Mouse (Mus musculus) stomach, embryonic 15.5 days (tissue): ENCODE results near the gene Acvrl1. TPM values are rescaled to one million over a fixed set of nuclear protein-coding genes. Genes with fewer than 3 reads are reported as not detected.
"Not testable (repeated sequence)": the region's sequence is repeated elsewhere in the genome, so short reads cannot be mapped to it uniquely, and the experiment has no call there.

Experiments used
- ATAC-seq: fragments of 200-750 bp; cut with Nextera tagmentation; 2 replicates; pipeline ENCODE4 v1.8.0; 2017; ENCODE audit warnings: low read depth, moderate number of reproducible peaks, moderate TSS enrichment; ENCODE audit not compliant: insufficient read depth, low FRiP score
- H3K27ac ChIP-seq: fragments of 300-500 bp; sonication (generic); 2 replicates; pipeline ENCODE4 v1.5.1; 2015; ENCODE audit warnings: mild to moderate bottlenecking, inconsistent platforms
- H3K27me3 ChIP-seq: fragments of 300-500 bp; sonication (generic); replicated peaks from 2 replicates; pipeline ENCODE4 v1.6.1; 2015; ENCODE audit warnings: inconsistent platforms
- H3K36me3 ChIP-seq: fragments of 300-500 bp; sonication (generic); 2 replicates; pipeline ENCODE4 v1.6.1; 2015; ENCODE audit warnings: inconsistent platforms
- H3K4me1 ChIP-seq: fragments of 300-500 bp; sonication (generic); 2 replicates; pipeline ENCODE4 v1.6.1; 2015; ENCODE audit warnings: inconsistent platforms
- H3K4me2 ChIP-seq: fragments of 300-500 bp; sonication (generic); 2 replicates; pipeline ENCODE4 v1.6.1; 2015; ENCODE audit warnings: mild to moderate bottlenecking, inconsistent platforms
- H3K4me3 ChIP-seq: fragments of 300-500 bp; sonication (generic); replicated peaks from 2 replicates; pipeline ENCODE4 v1.5.1; 2015; ENCODE audit warnings: inconsistent platforms
- H3K9ac ChIP-seq: fragments of 300-500 bp; sonication (generic); 2 replicates; pipeline ENCODE4 v1.6.1; 2015; ENCODE audit warnings: inconsistent platforms
- H3K9me3 ChIP-seq: fragments of 300-500 bp; sonication (generic); 2 replicates; pipeline ENCODE4 v1.6.1; 2016; ENCODE audit warnings: inconsistent platforms
- WGBS: fragments of 180-500 bp; shearing (Covaris S2); methylation state at CpG from one replicate; pipeline ENCODE4 v1.1.7; 2015; 5-methylcytosine and 5-hydroxymethylcytosine counted together
- polyA plus RNA-seq: library from polyadenylated mRNA; unstranded; fragments of >200 nt; fragmentation: Nextera tagmentation; extraction: Ambion mirVana; gene quantifications from 2 replicates; pipeline ENCODE4 v1.2.1, GENCODE M21; 2015

The Acvrl1 gene
- polyA plus RNA-seq, 1 experiment from 2014 or later, result 28.4 TPM

GRCm38 (mm10) chr15:101113778-101114177 lies 14.5 kb upstream of the Acvrl1 start:
- H3K27ac ChIP-seq, result peak overlapping the region; percentile 71; the same call in 1 of the 2 replicates
- not testable (repeated sequence) for H3K9me3 ChIP-seq, H3K4me1 ChIP-seq, H3K27me3 ChIP-seq, H3K36me3 ChIP-seq, H3K9ac ChIP-seq, ATAC-seq, H3K4me3 ChIP-seq, H3K4me2 ChIP-seq
- WGBS, result 88% methylated on average over 2 of the region's 2 CpGs

- no peak for ATAC-seq
- no peaks in the 10 kb centered on the region for H3K36me3 ChIP-seq
These were observed 12.7 kb upstream of the Acvrl1 start, which contains the start of gene Ankrd33 for GRCm38 (mm10) chr15:101115511-101116110. Gene Ankrd33 (plus strand): TSS chr15:101115755.

GRCm38 (mm10) chr15:101118399-101119125 lies 9.8 kb upstream of the Acvrl1 start:
- H3K9me3 ChIP-seq, result no peaks in the 10 kb centered on the region
- H3K4me1 ChIP-seq, result 0 out of 2 replicates have a peak, but pooled peaks cover 10% of the 10 kb centered on the region
- no peaks in the 10 kb centered on the region for H3K27me3 ChIP-seq
- H3K4me2 ChIP-seq, result no peak overlapping the region
- no peaks in the 10 kb centered on the region for H3K36me3 ChIP-seq
- no peak overlapping the region for H3K9ac ChIP-seq
- H3K27ac ChIP-seq, result no peak overlapping the region
- no peak overlapping the region for H3K4me3 ChIP-seq
- no peak for ATAC-seq
- WGBS, result 55% methylated on average over 14 of the region's 14 CpGs

More at GRCm38 (mm10) chr15:101115511-101116110, 12.7 kb upstream of the Acvrl1 start, which contains the start of gene Ankrd33:
- H3K4me1 ChIP-seq, result 0 out of 2 replicates have a peak, but pooled peaks cover 10% of the 10 kb centered on the region
- no peak within 1 kb of the TSS for H3K9ac ChIP-seq
- no peak within 1 kb of the TSS for H3K4me3 ChIP-seq
- H3K9me3 ChIP-seq, result no peaks in the 10 kb centered on the region
- WGBS, result 82% methylated on average over 5 of the region's 5 CpGs
- H3K27me3 ChIP-seq, result no peaks in the 10 kb centered on the region
- H3K4me2 ChIP-seq, result no peak within 1 kb of the TSS
- no peak within 1 kb of the TSS for H3K27ac ChIP-seq

GRCm38 (mm10) chr15:101121411-101122289 lies 6.7 kb upstream of the Acvrl1 start:
- no peak overlapping the region for H3K27ac ChIP-seq
- no peak overlapping the region for H3K9ac ChIP-seq
- no peaks in the 10 kb centered on the region for H3K36me3 ChIP-seq
- no peaks in the 10 kb centered on the region for H3K27me3 ChIP-seq
- ATAC-seq, result no peak
- no peak overlapping the region for H3K4me3 ChIP-seq
- H3K4me2 ChIP-seq, result no peak overlapping the region
- H3K9me3 ChIP-seq, result no peaks in the 10 kb centered on the region
- 73% methylated on average over 9 of the region's 9 CpGs for WGBS
- 0 out of 2 replicates have a peak, but pooled peaks cover 20% of the 10 kb centered on the region for H3K4me1 ChIP-seq

GRCm38 (mm10) chr15:101122290-101122589 lies 6.1 kb upstream of the Acvrl1 start:
- no peaks in the 10 kb centered on the region for H3K36me3 ChIP-seq
- H3K9me3 ChIP-seq, result no peaks in the 10 kb centered on the region
- H3K9ac ChIP-seq, result no peak overlapping the region
- H3K4me3 ChIP-seq, result no peak overlapping the region
- no peak for ATAC-seq
- H3K27ac ChIP-seq, result no peak overlapping the region
- peaks cover 23% of the 10 kb centered on the region for H3K4me1 ChIP-seq
- no peak overlapping the region for H3K4me2 ChIP-seq
- WGBS, result 21% methylated on average over 2 of the region's 2 CpGs
- H3K27me3 ChIP-seq, result no peaks in the 10 kb centered on the region

- no peaks in the 10 kb centered on the region for H3K9me3 ChIP-seq
- no peaks in the 10 kb centered on the region for H3K27me3 ChIP-seq
- H3K36me3 ChIP-seq, result no peaks in the 10 kb centered on the region
- ATAC-seq, result no peak
- 52% methylated on average over 4 of the region's 4 CpGs for WGBS
- H3K9ac ChIP-seq, result no peak overlapping the region
- no peak overlapping the region for H3K4me3 ChIP-seq
- peaks cover 27% of the 10 kb centered on the region for H3K4me1 ChIP-seq
- H3K27ac ChIP-seq, result no peak overlapping the region
- no peak overlapping the region for H3K4me2 ChIP-seq
These were observed 5.1 kb upstream of the Acvrl1 start for GRCm38 (mm10) chr15:101123202-101123601.

- Histone ChIP-seq H3K9me3 (no peaks in the 10 kb centered on the region), H3K4me1 (peaks cover 36% of the 10 kb centered on the region), H3K27ac (peak overlapping the region; percentile 82; the same call in 1 of the 2 replicates), H3K36me3 (no peaks in the 10 kb centered on the region), H3K4me2 (no peak overlapping the region), H3K9ac (no peak overlapping the region), H3K27me3 (peaks cover 3% of the 10 kb centered on the region; the same call in 1 of the 2 replicates), H3K4me3 (no peak overlapping the region)
- WGBS, result 91% methylated on average over 6 of the region's 6 CpGs
- no peak for ATAC-seq
These were observed 2.8 kb upstream of the Acvrl1 start for GRCm38 (mm10) chr15:101125561-101125960.

GRCm38 (mm10) chr15:101126876-101127544 lies 1.3 kb upstream of the Acvrl1 start:
- no peak overlapping the region for H3K4me2 ChIP-seq
- no peak overlapping the region for H3K4me3 ChIP-seq
- peaks cover 46% of the 10 kb centered on the region for H3K4me1 ChIP-seq
- 58% methylated on average over 12 of the region's 12 CpGs for WGBS
- peaks cover 3% of the 10 kb centered on the region; the same call in 1 of the 2 replicates for H3K27me3 ChIP-seq
- no peaks in the 10 kb centered on the region for H3K36me3 ChIP-seq
- peak; percentile 45; the same call in 1 of the 2 replicates for ATAC-seq
- no peak overlapping the region for H3K9ac ChIP-seq
- no peaks in the 10 kb centered on the region for H3K9me3 ChIP-seq
- peak overlapping the region; percentile 82 for H3K27ac ChIP-seq

GRCm38 (mm10) chr15:101129412-101129811 lies 1.1 kb downstream of the Acvrl1 start:
- no peak for ATAC-seq
- Histone ChIP-seq H3K4me1 (peaks cover 65% of the 10 kb centered on the region), H3K9ac (peak overlapping the region; percentile 65; the same call in 1 of the 2 replicates), H3K4me2 (peak overlapping the region; percentile 83), H3K27me3 (peaks cover 3% of the 10 kb centered on the region; the same call in 1 of the 2 replicates), H3K36me3 (no peaks in the 10 kb centered on the region), H3K9me3 (no peaks in the 10 kb centered on the region), H3K4me3 (peak overlapping the region; percentile 55), H3K27ac (no peak overlapping the region)
- WGBS, result 31% methylated on average over 5 of the region's 5 CpGs

GRCm38 (mm10) chr15:101131498-101131897 lies 3.2 kb downstream of the Acvrl1 start:
- peak overlapping the region; percentile 48; the same call in 1 of the 2 replicates for H3K27ac ChIP-seq
- H3K36me3 ChIP-seq, result no peaks in the 10 kb centered on the region
- H3K27me3 ChIP-seq, result peaks cover 3% of the 10 kb centered on the region; the same call in 1 of the 2 replicates
- H3K9me3 ChIP-seq, result no peaks in the 10 kb centered on the region
- peak overlapping the region; percentile 32 for H3K4me2 ChIP-seq
- no peak for ATAC-seq
- whole genome bisulfite sequencing, result 23% methylated on average over 11 of the region's 11 CpGs
- H3K4me1 ChIP-seq, result peaks cover 67% of the 10 kb centered on the region
- H3K4me3 ChIP-seq, result no peak overlapping the region
- no peak overlapping the region for H3K9ac ChIP-seq

- H3K4me1 ChIP-seq, result peaks cover 65% of the 10 kb centered on the region
- H3K9ac ChIP-seq, result no peak overlapping the region
- ATAC-seq, result no peak
These were observed 3.7 kb downstream of the Acvrl1 start for GRCm38 (mm10) chr15:101132041-101132440.

More at GRCm38 (mm10) chr15:101132041-101132440, 3.7 kb downstream of the Acvrl1 start:
- Histone ChIP-seq H3K27me3 (peaks cover 3% of the 10 kb centered on the region; the same call in 1 of the 2 replicates), H3K9me3 (no peaks in the 10 kb centered on the region), H3K4me3 (no peak overlapping the region), H3K4me2 (peak overlapping the region; percentile 32; the same call in 1 of the 2 replicates), H3K27ac (peak overlapping the region; percentile 88; the same call in 1 of the 2 replicates), H3K36me3 (no peaks in the 10 kb centered on the region)
- 60% methylated on average over 6 of the region's 6 CpGs for WGBS
